Mouse (Mus musculus) hindbrain, postnatal 0 days (tissue): ENCODE measurements around the gene Hdgf. TPM values are rescaled to one million over a fixed set of nuclear protein-coding genes. Genes with fewer than 3 reads are reported as not detected.
A peak's percentile ranks its signal among the peaks of the same experiment; 100 is the strongest.

Source experiments
- ATAC-seq: fragments of 200-750 bp; cut with Nextera tagmentation; 2 replicates; pipeline ENCODE4 v1.8.0; 2017; ENCODE audit warnings: mild to moderate bottlenecking, moderate TSS enrichment, moderate library complexity
- DNase-seq: peaks from one replicate; pipeline ENCODE4 v3.0.0-alpha.2; 2015; ENCODE audit warnings: low spot score
- H3K27ac ChIP-seq: fragments of 300-500 bp; sonication (generic); 2 replicates; pipeline ENCODE4 v1.5.1; 2014; ENCODE audit warnings: mild to moderate bottlenecking
- H3K27me3 ChIP-seq: fragments of 300-500 bp; sonication (generic); 2 replicates; pipeline ENCODE4 v1.6.1; 2014; ENCODE audit warnings: low read length, mixed read lengths; ENCODE audit not compliant: insufficient read depth
- H3K36me3 ChIP-seq: fragments of 300-500 bp; sonication (generic); 2 replicates; pipeline ENCODE4 v1.6.1; 2014; ENCODE audit warnings: low read length, mixed read lengths; ENCODE audit not compliant: insufficient read depth
- H3K4me1 ChIP-seq: fragments of 300-500 bp; sonication (generic); 2 replicates; pipeline ENCODE4 v1.6.1; 2014; ENCODE audit warnings: antibody characterized with exemption, low read length, mixed read lengths; ENCODE audit not compliant: insufficient read depth
- H3K4me2 ChIP-seq: fragments of 300-500 bp; sonication (generic); 2 replicates; pipeline ENCODE4 v1.6.1; 2014; ENCODE audit warnings: low read depth, mild to moderate bottlenecking, low read length, moderate library complexity, mixed read lengths
- H3K4me3 ChIP-seq: fragments of 300-500 bp; sonication (generic); 2 replicates; pipeline ENCODE4 v1.5.1; 2014; ENCODE audit warnings: low read length
- H3K9ac ChIP-seq: fragments of 300-500 bp; sonication (generic); replicated peaks from 2 replicates; pipeline ENCODE4 v1.6.1; 2014; ENCODE audit warnings: mild to moderate bottlenecking, low read length, moderate library complexity, mixed read lengths
- H3K9me3 ChIP-seq: fragments of 300-500 bp; sonication (generic); 2 replicates; pipeline ENCODE4 v1.6.1; 2016; ENCODE audit warnings: low read length, mixed read lengths
- CTCF ChIP-seq: IDR thresholded peaks from 2 replicates; pipeline ENCODE4 v1.5.1; 2016; ENCODE audit warnings: antibody characterized with exemption, control low read depth, low read depth
- WGBS: fragments of 180-500 bp; shearing (Covaris S2); extraction: QIAGEN DNeasy Blood & Tissue Kit; methylation state at CpG from one replicate; pipeline ENCODE4 v1.1.7; 2014; 5-methylcytosine and 5-hydroxymethylcytosine counted together
- polyA plus RNA-seq: library from polyadenylated mRNA; unstranded; fragments of >200 nt; fragmentation: Nextera tagmentation; extraction: Ambion mirVana; gene quantifications from 2 replicates; pipeline ENCODE4 v1.2.1, GENCODE M21; 2015
- total RNA-seq: library from RNA; depleted of rRNA; stranded (reverse); fragments of >200 nt; gene quantifications from 2 replicates; pipeline ENCODE4 v1.2.3, GENCODE M21; 2014

Hdgf gene
- total and polyA plus RNA-seq, 2 experiments from 2014 or later = 82.1 to 145 TPM

DNA sequence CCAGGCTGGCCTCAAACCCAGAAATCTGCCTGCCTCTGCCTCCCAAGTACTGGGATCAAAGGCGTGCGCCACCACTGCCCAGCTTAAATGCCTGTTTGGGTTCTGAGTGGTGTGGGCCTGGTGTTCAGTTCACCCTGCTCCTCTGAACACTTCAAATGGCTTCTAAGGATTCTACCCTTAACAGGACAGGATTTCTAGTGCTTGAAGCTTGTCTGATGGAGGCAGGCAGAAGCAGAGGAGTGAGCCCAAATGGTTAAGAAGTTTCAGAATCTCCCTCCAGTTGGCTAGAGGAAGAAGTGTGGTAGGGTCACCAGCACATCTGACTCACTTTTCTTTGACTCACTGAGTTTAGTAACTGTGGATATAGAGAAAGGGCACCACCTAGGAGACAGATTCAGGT, 3.3 kb downstream of the Hdgf start:
- Histone ChIP-seq H3K27me3 (no peaks in the 10 kb centered on the region), H3K4me2 (peak overlapping the region; percentile 62; the same call in 1 of the 2 replicates), H3K36me3 (peaks cover 6% of the 10 kb centered on the region), H3K27ac (peak overlapping the region; percentile 86), H3K4me1 (peaks cover 32% of the 10 kb centered on the region), H3K4me3 (no peak overlapping the region), H3K9ac (no peak overlapping the region), H3K9me3 (no peaks in the 10 kb centered on the region)
- no peak for TF ChIP-seq CTCF
- 85% methylated on average over 2 of the region's 2 CpGs for WGBS
- no peak for DNase-seq
- ATAC-seq = no peak

DNA sequence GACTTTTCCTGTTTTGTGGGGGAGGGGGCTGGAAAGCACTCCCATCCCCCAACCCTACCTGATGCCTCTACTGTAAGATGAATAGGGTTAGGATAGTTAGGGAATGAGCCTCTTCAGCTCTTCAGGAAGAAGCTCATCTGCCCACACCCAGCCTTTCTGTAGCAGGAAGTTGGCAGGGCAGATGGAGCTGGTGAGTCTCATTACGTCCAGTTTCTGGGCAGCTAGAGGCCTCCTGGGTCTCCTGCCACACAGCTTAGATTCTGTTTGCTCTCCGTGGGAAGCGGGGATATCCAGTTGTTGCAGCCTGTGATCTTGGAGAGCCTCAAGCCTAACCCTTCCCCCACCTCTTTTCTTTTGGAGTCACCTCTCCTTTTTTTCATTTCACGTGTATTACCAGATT, 3.8 kb downstream of the Hdgf start:
- ATAC-seq = no peak
- Histone ChIP-seq H3K9me3 (no peaks in the 10 kb centered on the region), H3K4me3 (peak overlapping the region; percentile 37), H3K27ac (peak overlapping the region; percentile 86), H3K4me1 (peaks cover 32% of the 10 kb centered on the region), H3K4me2 (peak overlapping the region; percentile 62), H3K36me3 (peaks cover 11% of the 10 kb centered on the region), H3K27me3 (no peaks in the 10 kb centered on the region), H3K9ac (peak overlapping the region; percentile 38; the same call in 1 of the 2 replicates)
- no peak for TF ChIP-seq CTCF
- DNase-seq = peak; percentile 25
- 6% methylated on average over 4 of the region's 4 CpGs for WGBS

DNA sequence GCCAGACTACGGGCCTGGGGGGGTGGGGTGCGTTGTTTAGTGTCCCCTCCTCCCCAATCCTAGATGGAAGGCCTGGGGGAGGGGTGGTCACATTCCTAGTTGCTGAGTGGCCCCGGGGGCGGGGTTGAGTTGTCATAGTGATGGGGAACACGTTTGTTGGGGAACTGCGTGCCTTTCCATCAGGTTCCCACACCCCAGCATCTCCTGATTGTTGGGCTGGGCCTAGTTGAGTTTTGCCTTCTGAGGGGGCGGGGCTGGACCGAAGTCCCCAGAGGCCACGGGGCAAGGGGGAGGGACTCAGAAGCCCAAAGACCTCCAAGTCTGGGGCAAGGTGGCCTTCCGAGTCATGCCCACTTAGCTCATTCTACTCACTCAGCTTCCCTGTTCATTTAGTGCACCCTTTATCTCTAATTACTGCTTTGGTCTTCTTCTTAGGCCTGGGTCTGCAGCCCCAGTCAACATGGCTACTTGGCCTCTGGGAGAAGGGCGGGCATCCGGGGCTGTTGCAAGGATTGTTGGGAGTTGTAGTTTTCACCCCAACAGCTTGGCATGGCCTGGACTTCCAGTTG, 4.5 kb downstream of the Hdgf start:
- peak overlapping the region; percentile 86 for H3K27ac ChIP-seq
- H3K36me3 ChIP-seq = peaks cover 14% of the 10 kb centered on the region
- peak overlapping the region; percentile 38 for H3K9ac ChIP-seq
- H3K27me3 ChIP-seq = no peaks in the 10 kb centered on the region
- H3K4me3 ChIP-seq = peak overlapping the region; percentile 37
- H3K9me3 ChIP-seq = no peaks in the 10 kb centered on the region
- H3K4me1 ChIP-seq = peaks cover 32% of the 10 kb centered on the region
- H3K4me2 ChIP-seq = peak overlapping the region; percentile 62
- WGBS = 5% methylated on average over 12 of the region's 12 CpGs
- ATAC-seq = peak; percentile 46
- DNase-seq = peak; percentile 79
- no peak for TF ChIP-seq CTCF

DNA sequence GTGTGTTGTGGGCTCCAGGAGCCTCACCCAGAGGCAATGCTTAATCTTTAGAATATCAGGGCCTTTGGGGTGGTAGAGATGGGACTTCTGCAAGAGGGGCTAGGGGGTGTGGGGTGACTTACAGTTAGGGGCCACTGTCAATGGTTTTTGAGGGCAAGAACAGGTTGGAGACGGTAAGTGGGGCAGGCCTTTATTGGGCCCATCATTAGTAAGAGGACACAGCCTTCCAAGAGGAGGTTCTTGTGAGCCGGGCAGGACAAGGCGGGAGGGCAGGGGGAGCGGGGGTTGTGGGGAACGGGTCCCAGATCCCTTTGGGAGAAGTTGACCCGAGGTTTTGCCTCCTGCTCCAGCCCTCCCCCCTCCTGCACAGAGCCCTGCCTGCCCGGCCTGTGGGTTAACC, 7.4 kb downstream of the Hdgf start:
- ATAC-seq = no peak
- H3K4me3 ChIP-seq = no peak overlapping the region
- no peak overlapping the region for H3K27ac ChIP-seq
- H3K4me2 ChIP-seq = no peak overlapping the region
- no peak for TF ChIP-seq CTCF
- no peaks in the 10 kb centered on the region for H3K9me3 ChIP-seq
- H3K4me1 ChIP-seq = peaks cover 19% of the 10 kb centered on the region
- H3K36me3 ChIP-seq = peaks cover 30% of the 10 kb centered on the region
- no peak for DNase-seq
- no peaks in the 10 kb centered on the region for H3K27me3 ChIP-seq
- no peak overlapping the region for H3K9ac ChIP-seq
- 84% methylated on average over 7 of the region's 7 CpGs for WGBS

DNA sequence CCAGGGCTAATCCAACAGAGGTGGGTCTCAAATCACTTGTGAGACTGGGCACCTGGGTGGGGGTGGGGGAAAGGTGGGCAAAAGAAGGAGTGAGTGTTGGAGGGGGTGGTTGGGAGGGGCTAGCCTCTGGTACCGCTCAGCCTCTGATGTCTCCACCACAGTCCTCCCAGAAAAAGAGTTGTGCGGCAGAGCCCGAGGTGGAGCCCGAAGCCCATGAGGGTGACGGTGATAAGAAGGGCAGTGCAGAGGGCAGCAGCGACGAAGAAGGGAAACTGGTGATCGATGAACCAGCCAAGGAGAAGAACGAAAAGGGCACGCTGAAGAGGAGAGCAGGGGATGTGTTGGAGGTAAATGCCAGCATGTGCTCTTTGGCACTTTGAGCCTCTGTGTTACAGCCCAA, 7.8 kb downstream of the Hdgf start:
- no peak for ATAC-seq
- Histone ChIP-seq H3K9ac (no peak overlapping the region), H3K4me3 (no peak overlapping the region), H3K27ac (no peak overlapping the region), H3K4me2 (no peak overlapping the region), H3K36me3 (peaks cover 30% of the 10 kb centered on the region), H3K9me3 (no peaks in the 10 kb centered on the region), H3K27me3 (no peaks in the 10 kb centered on the region), H3K4me1 (peaks cover 15% of the 10 kb centered on the region)
- no peak for TF ChIP-seq CTCF
- 94% methylated on average over 10 of the region's 10 CpGs for WGBS
- no peak for DNase-seq

DNA sequence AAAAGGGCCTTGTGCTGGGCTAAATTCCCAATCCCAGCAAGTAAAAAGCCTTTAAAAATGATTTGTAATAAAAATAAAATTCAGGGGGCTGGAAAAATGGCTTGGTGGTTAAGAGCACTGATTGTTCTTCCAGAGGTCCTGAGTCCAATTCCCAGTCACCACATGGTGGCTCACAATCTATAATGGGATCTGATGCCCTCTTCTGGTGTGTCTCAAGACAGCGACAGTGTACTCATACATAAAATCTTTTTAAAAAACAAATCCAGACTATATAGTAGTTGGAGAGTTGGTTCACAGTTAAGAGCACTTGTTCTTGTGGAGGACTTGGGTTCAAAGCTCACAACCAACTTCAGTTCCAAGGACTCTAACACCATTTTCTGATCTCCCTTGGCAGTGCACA, 10.9 kb downstream of the Hdgf start:
- Histone ChIP-seq H3K27ac (no peak overlapping the region), H3K27me3 (no peaks in the 10 kb centered on the region), H3K4me2 (no peak overlapping the region), H3K9me3 (no peaks in the 10 kb centered on the region), H3K36me3 (peaks cover 33% of the 10 kb centered on the region), H3K9ac (no peak overlapping the region), H3K4me1 (no peaks in the 10 kb centered on the region), H3K4me3 (no peak overlapping the region)
- WGBS = 95% methylated on average over 1 of the region's 1 CpGs
- peak; percentile 12; the same call in 1 of the 2 replicates for TF ChIP-seq CTCF
- ATAC-seq (no peak), DNase-seq (no peak)

DNA sequence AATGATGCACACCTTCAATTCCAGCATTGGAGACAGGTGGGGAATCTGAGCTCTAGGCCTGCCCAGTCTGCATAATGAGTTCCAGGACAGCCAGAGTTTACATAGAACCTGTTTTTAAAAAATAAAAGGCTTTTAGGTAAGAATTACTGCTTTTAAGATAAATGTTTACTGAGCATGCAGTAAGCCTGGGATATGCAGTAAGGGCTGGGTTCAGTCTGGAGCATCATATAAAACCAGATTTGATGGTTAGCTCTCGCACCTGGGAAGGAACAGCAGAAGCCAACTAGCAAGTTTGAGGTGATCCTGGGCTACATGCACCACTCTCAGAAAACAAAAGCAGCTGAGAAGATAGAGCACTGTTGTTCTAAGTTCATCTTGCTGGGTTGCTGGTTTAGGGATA, 12.4 kb downstream of the Hdgf start:
- Histone ChIP-seq H3K4me3 (no peak overlapping the region), H3K36me3 (peaks cover 44% of the 10 kb centered on the region), H3K9ac (no peak overlapping the region), H3K4me2 (peak overlapping the region; percentile 87), H3K9me3 (no peaks in the 10 kb centered on the region), H3K4me1 (no peaks in the 10 kb centered on the region), H3K27ac (peak overlapping the region; percentile 54; the same call in 1 of the 2 replicates), H3K27me3 (no peaks in the 10 kb centered on the region)
- ATAC-seq (no peak), DNase-seq (no peak)
- no peak for TF ChIP-seq CTCF
- 100% methylated on average over 1 of the region's 1 CpGs for WGBS
